Mouse (Mus musculus) frontal cortex, adult 2 months (tissue): ENCODE measurements around the gene Ints14. TPM values are rescaled to one million over a fixed set of nuclear protein-coding genes. Genes with fewer than 3 reads are reported as not detected.
A peak's percentile ranks its signal among the peaks of the same experiment; 100 is the strongest.

ENCODE experiments used
- DNase-seq, 2 experiments: peaks; one replicate each; pipeline ENCODE4 v3.0.0; 2022; ENCODE audit warnings: low spot score in 1 of 2; ENCODE audit errors: extremely low spot score in 1 of 2
- polyA plus RNA-seq: library from polyadenylated mRNA; depleted of rRNA; stranded (reverse); fragments of >200 nt; gene quantifications from 2 replicates; pipeline ENCODE4 v1.2.3, GENCODE M21; 2012; rRNA removed

The Ints14 gene
- polyA plus RNA-seq, result 19.2 and 20.4 TPM in 2 replicates

DNA sequence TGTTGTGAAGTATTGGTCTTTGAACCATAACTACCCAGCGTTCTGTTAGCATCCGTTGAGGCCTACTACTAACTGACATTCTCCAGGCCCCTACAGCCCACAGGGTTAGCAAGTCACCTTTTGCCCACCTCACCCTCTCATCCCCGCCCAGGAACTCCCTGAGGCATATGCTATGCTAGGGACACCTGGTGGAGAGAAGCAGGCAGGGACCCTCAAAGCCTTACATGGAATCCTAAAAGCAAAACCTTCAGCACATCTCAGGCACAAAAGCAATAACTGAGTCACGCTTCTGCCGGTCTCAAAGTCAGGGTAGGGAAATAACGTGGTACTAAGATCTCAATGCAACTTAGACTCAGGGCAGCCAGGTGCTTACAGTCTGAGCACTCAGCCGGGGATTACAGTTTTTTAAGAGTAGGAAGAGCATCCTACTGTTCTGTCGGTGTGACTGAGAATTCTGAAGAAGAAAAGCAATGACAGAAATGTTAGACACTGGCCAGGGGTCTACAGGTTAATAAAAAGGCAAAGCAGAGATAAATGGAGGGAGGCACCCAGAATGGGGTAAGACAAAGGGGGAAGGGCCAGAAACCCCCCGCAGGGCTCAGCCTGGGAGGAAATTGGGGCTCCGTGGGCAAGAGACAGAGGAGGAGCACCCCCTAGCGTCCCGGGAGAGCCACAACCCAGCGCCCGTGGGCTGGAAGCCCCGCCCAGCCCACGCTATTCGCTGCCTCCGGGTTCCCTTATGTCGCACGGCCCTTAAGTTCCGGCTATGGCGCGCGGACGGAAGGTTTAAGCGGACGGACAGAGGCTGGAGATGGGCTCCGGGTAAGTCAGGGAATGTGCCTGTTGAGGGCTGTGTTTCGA is at the start of gene Ints14:
Gene Ints14, plus strand, starts transcription at position 789 of the 861 bp plus-strand sequence.
- peak; percentile 86 to 98 for DNase-seq

GRCm38 (mm10) chr9:64913406-64913805 is 47.3 kb upstream of the Ints14 start:
- no peak for DNase-seq

- no peak for DNase-seq
Measured at GRCm38 (mm10) chr9:64913973-64914372, 46.7 kb upstream of the Ints14 start.

DNA sequence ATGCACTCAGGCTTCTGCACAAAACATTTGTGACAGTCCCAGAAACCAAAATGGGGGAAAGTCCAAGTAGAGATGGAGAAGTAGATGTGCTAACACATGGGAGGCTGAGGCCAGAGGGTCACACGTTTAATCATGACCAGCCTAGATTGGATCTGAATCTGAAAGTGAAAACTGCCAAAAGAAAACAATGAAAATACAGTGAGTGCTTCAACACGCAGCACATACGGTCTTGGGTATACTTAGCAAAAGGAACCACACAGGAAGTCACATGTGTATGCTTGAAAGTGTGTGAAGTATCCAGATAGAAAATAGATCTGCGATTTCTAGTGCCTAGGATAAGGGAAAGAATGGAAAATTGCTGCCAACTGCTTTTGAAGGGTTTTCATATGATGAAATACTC is 46.1 kb upstream of the Ints14 start:
- no peak for DNase-seq

- no peak for DNase-seq
Measured at GRCm38 (mm10) chr9:64918560-64918959, 42.1 kb upstream of the Ints14 start.

DNA sequence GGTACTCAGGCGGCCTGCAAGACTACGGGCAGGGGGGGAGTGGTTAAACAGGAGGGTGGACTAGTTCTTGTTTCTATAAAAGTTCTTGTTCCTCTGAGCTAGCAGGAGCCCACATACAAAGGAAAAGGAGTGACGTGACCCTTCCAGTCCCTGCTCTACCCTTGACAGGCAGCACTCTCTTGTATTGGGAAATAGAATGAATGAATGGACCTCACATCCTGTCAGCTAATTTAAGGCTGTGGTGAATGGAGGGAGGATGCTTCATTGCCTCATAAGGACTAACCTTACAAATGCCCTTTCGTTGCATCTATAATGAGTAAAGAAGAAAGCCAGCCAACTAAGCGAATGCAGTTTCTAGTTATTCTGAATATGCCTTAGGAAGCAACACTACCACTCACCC is 34.9 kb upstream of the Ints14 start:
- no peak for DNase-seq

- DNase-seq, result peak; percentile 87 to 92
Measured at GRCm38 (mm10) chr9:64926201-64926991, 34.3 kb upstream of the Ints14 start.

DNA sequence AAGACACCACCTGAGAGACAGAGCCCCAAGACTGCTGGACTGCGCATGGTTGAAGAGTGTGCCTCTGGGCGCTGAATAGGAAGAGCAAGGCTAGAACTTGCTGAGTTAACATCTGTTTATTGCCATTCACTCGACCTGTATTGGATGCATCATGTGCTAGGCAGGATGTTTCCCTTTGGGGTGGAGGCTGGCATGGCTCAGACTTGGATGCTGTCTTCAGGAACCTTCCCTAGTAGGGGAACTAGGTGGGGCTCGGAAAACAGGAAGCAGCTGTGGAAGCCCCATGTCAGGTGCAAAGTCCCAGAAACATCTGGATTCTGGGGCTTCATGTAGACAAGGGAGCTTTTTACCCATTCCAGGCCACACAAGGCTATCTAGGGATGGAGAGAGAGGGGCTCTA is 30.4 kb upstream of the Ints14 start:
- DNase-seq, result no peak

GRCm38 (mm10) chr9:64931751-64932610 is 28.7 kb upstream of the Ints14 start:
- no peak for DNase-seq

- no peak for DNase-seq
Measured at GRCm38 (mm10) chr9:64934015-64934754, 26.5 kb upstream of the Ints14 start.

DNA sequence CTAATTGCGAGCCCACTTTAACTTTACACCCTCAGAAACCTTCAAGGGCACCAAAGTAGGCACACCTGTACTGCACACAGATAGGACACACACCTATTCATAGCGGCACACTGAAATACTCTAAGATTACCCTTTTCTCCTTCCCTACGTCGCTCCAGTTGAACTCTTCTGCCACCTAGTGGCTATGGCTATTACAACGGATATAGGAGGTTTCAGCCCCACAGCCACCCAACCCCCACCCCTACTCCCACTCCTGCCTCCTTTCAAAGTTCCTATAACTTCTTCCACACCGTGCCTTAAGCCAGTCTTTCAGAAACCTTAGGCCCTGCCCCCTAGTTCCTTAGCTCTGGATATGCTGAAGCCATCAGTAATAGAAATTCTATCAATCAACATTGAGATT is 24.2 kb upstream of the Ints14 start:
- DNase-seq, result peak in 1 of 2 experiments; percentile 86

DNA sequence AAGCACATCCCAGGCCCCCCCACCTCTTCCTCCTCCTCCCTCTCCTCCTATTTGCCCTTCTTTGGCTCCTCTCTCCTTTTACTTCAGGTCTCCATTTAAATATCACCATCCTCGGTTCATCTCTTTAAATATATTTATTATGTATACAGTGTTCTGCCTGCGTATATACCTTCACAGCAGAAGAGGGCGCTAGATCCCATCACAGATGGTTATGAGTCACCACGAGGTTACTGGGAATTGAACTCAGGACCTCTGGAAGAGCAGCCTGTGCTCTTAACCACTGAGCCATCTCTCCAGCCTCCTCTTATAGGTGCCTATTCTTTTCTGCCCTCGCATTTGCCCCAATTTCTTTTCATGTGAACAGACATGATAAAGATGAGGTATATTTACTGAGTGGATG is 23.2 kb upstream of the Ints14 start:
- DNase-seq, result no peak

DNA sequence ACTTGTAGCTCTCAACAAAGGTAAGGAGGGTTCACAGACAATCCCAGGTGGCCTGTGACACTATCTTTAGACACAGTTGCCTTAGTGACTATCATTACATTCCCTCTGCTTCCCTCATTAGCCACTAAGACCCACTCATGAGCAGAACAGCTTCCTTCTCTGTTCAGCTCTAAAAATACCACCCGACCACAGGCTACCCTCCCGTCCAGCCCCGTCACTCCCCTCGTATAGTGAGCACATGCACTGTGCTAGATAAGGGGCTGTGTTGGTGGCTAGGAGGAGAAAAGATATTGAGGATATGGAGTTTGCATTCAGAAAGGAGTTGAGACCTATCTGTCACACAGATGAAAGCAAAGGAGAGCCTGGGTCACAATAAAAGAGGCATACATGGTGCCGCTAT is 22.2 kb upstream of the Ints14 start:
- DNase-seq, result no peak

GRCm38 (mm10) chr9:64939281-64939680 is 21.4 kb upstream of the Ints14 start:
- no peak for DNase-seq

- no peak for DNase-seq
Measured at GRCm38 (mm10) chr9:64939790-64940189, 20.9 kb upstream of the Ints14 start.

GRCm38 (mm10) chr9:64940731-64941346 is 19.9 kb upstream of the Ints14 start:
- no peak for DNase-seq

- no peak for DNase-seq
Measured at GRCm38 (mm10) chr9:64941650-64942049, 19.1 kb upstream of the Ints14 start.

DNA sequence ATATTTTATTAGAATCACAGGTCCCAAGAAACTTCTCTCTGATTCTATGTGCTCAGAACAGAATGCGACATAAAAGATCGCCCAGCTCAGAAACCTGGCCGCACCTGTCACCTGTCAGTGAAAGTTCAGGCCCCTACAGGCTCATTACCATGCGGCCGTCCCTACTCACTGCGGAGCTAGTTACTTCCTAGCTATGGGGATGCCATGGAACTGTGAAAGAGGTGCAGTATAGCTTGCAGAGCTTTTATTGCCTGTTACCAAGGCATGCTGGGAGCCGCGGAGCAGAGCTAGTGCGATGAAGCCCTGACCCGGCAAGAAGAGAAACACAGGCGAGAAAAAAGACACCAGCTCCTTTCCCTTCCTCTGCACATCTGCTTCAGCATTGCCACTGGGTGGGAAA is 16.7 kb upstream of the Ints14 start:
- no peak for DNase-seq

DNA sequence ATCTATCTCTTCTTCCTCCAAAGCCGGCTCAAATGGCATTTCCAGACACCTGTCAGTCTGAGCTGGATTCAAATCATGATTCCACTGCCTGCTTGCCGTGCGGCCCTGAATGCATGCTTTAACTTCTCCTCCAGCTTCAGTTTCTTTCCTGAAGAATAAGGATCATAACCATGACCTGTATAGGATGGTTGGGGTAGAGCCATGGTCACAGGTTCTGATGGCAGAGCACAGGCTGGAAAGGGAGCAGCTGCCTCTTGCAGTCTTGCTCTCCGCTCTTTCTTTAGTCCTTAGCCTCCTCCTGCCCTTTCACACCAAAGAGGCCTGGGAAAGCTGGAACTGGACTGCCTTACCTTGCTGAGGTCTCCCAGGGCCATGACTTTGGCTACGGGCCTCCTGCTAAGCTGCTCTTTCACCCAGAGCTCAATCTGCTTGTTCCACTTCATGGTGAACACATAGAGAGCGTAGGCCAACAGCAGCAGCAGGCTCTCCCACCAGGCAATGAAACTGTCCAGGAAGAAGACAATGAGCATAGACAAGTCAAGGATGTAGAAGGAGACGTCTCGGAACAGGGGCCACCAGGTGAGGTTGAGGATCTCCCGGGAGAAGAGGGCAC is 13.1 kb upstream of the Ints14 start:
- no peak for DNase-seq
